Mouse (Mus musculus) spleen, adult 18-20 months (tissue): Measurements from ENCODE around the gene Fbxl16.

Experiments
- DNase-seq, 2 experiments: peaks; one replicate each; pipeline ENCODE4 v3.0.0; 2022; ENCODE audit warnings: mixed read lengths in 2 of 2

Fbxl16 gene

GRCm38 (mm10) chr17:25808789-25809605 lies at the start of gene Fbxl16:
TSS of gene Fbxl16 (plus strand) at chr17:25809085.
- DNase-seq, result no peak

GRCm38 (mm10) chr17:25760148-25760547 lies 48.7 kb upstream of the Fbxl16 start:
- no peak for DNase-seq

GRCm38 (mm10) chr17:25761561-25761970 lies 47.3 kb upstream of the Fbxl16 start:
- no peak for DNase-seq

- DNase-seq, result no peak
These were observed 46.3 kb upstream of the Fbxl16 start for GRCm38 (mm10) chr17:25762591-25762990.

- DNase-seq, result no peak
These were observed 43.0 kb upstream of the Fbxl16 start for GRCm38 (mm10) chr17:25765886-25766285.

GRCm38 (mm10) chr17:25769331-25769730 lies 39.6 kb upstream of the Fbxl16 start:
- DNase-seq, result no peak

GRCm38 (mm10) chr17:25773549-25774120 lies 35.2 kb upstream of the Fbxl16 start, which contains the start of gene Narfl:
TSS of gene Narfl (plus strand) at chr17:25773776.
- peak; percentile 92 to 98 for DNase-seq

- no peak for DNase-seq
These were observed 33.4 kb upstream of the Fbxl16 start for GRCm38 (mm10) chr17:25775318-25776062.

- DNase-seq, result no peak
These were observed 30.9 kb upstream of the Fbxl16 start for GRCm38 (mm10) chr17:25777948-25778347.

- no peak for DNase-seq
These were observed 27.5 kb upstream of the Fbxl16 start for GRCm38 (mm10) chr17:25781339-25781738.

- no peak for DNase-seq
These were observed 25.8 kb upstream of the Fbxl16 start for GRCm38 (mm10) chr17:25783086-25783485.

GRCm38 (mm10) chr17:25783861-25784574 lies 24.9 kb upstream of the Fbxl16 start:
- DNase-seq, result no peak

- peak; percentile 87 to 94 for DNase-seq
These were observed 23.6 kb upstream of the Fbxl16 start, which contains the start of gene Haghl for GRCm38 (mm10) chr17:25785281-25785745. TSS of gene Haghl (minus strand) at chr17:25785673.

GRCm38 (mm10) chr17:25786280-25786679 lies 22.6 kb upstream of the Fbxl16 start, which contains the start of gene Ccdc78:
TSS of gene Ccdc78 (plus strand) at chr17:25786580.
- no peak for DNase-seq

GRCm38 (mm10) chr17:25786781-25787504 lies 21.9 kb upstream of the Fbxl16 start:
- DNase-seq, result no peak

GRCm38 (mm10) chr17:25791320-25791842 lies 17.5 kb upstream of the Fbxl16 start:
- no peak for DNase-seq

- DNase-seq, result peak; percentile 71 to 89
These were observed 16.9 kb upstream of the Fbxl16 start for GRCm38 (mm10) chr17:25791843-25792527.

GRCm38 (mm10) chr17:25792615-25793014 lies 16.3 kb upstream of the Fbxl16 start, which contains the start of gene Fam173a:
TSS of gene Fam173a (minus strand) at chr17:25792901.
- DNase-seq, result peak; percentile 67 to 73

GRCm38 (mm10) chr17:25794197-25794596 lies 14.7 kb upstream of the Fbxl16 start:
- no peak for DNase-seq

GRCm38 (mm10) chr17:25794998-25795397 lies 13.9 kb upstream of the Fbxl16 start:
- DNase-seq, result no peak

GRCm38 (mm10) chr17:25795609-25796092 lies 13.2 kb upstream of the Fbxl16 start, which contains the start of gene AC134908.4:
TSS of gene AC134908.4 (minus strand) at chr17:25795659.
- DNase-seq, result no peak
